Mouse (Mus musculus) hindbrain, postnatal 0 days (tissue): ENCODE data around the gene Pom121. TPM values are rescaled to one million over a fixed set of nuclear protein-coding genes. Genes with fewer than 3 reads are reported as not detected.

Source experiments
- ATAC-seq: fragments of 200-750 bp; cut with Nextera tagmentation; 2 replicates; pipeline ENCODE4 v1.8.0; 2017; ENCODE audit warnings: mild to moderate bottlenecking, moderate TSS enrichment, moderate library complexity
- DNase-seq: peaks from one replicate; pipeline ENCODE4 v3.0.0-alpha.2; 2015; ENCODE audit warnings: low spot score
- H3K27ac ChIP-seq: fragments of 300-500 bp; sonication (generic); 2 replicates; pipeline ENCODE4 v1.5.1; 2014; ENCODE audit warnings: mild to moderate bottlenecking
- H3K27me3 ChIP-seq: fragments of 300-500 bp; sonication (generic); 2 replicates; pipeline ENCODE4 v1.6.1; 2014; ENCODE audit warnings: low read length, mixed read lengths; ENCODE audit not compliant: insufficient read depth
- H3K36me3 ChIP-seq: fragments of 300-500 bp; sonication (generic); 2 replicates; pipeline ENCODE4 v1.6.1; 2014; ENCODE audit warnings: low read length, mixed read lengths; ENCODE audit not compliant: insufficient read depth
- H3K4me1 ChIP-seq: fragments of 300-500 bp; sonication (generic); 2 replicates; pipeline ENCODE4 v1.6.1; 2014; ENCODE audit warnings: antibody characterized with exemption, low read length, mixed read lengths; ENCODE audit not compliant: insufficient read depth
- H3K4me2 ChIP-seq: fragments of 300-500 bp; sonication (generic); 2 replicates; pipeline ENCODE4 v1.6.1; 2014; ENCODE audit warnings: low read depth, mild to moderate bottlenecking, low read length, moderate library complexity, mixed read lengths
- H3K4me3 ChIP-seq: fragments of 300-500 bp; sonication (generic); 2 replicates; pipeline ENCODE4 v1.5.1; 2014; ENCODE audit warnings: low read length
- H3K9ac ChIP-seq: fragments of 300-500 bp; sonication (generic); replicated peaks from 2 replicates; pipeline ENCODE4 v1.6.1; 2014; ENCODE audit warnings: mild to moderate bottlenecking, low read length, moderate library complexity, mixed read lengths
- H3K9me3 ChIP-seq: fragments of 300-500 bp; sonication (generic); 2 replicates; pipeline ENCODE4 v1.6.1; 2016; ENCODE audit warnings: low read length, mixed read lengths
- CTCF ChIP-seq: IDR thresholded peaks from 2 replicates; pipeline ENCODE4 v1.5.1; 2016; ENCODE audit warnings: antibody characterized with exemption, control low read depth, low read depth
- WGBS: fragments of 180-500 bp; shearing (Covaris S2); extraction: QIAGEN DNeasy Blood & Tissue Kit; methylation state at CpG from one replicate; pipeline ENCODE4 v1.1.7; 2014; 5-methylcytosine and 5-hydroxymethylcytosine counted together
- polyA plus RNA-seq: library from polyadenylated mRNA; unstranded; fragments of >200 nt; fragmentation: Nextera tagmentation; extraction: Ambion mirVana; gene quantifications from 2 replicates; pipeline ENCODE4 v1.2.1, GENCODE M21; 2015
- total RNA-seq: library from RNA; depleted of rRNA; stranded (reverse); fragments of >200 nt; gene quantifications from 2 replicates; pipeline ENCODE4 v1.2.3, GENCODE M21; 2014; rRNA removed

Gene Pom121
- total RNA-seq, result 11.2 and 14.3 TPM in 2 replicates
- polyA plus RNA-seq, result 7.5 TPM in 2 replicates

DNA sequence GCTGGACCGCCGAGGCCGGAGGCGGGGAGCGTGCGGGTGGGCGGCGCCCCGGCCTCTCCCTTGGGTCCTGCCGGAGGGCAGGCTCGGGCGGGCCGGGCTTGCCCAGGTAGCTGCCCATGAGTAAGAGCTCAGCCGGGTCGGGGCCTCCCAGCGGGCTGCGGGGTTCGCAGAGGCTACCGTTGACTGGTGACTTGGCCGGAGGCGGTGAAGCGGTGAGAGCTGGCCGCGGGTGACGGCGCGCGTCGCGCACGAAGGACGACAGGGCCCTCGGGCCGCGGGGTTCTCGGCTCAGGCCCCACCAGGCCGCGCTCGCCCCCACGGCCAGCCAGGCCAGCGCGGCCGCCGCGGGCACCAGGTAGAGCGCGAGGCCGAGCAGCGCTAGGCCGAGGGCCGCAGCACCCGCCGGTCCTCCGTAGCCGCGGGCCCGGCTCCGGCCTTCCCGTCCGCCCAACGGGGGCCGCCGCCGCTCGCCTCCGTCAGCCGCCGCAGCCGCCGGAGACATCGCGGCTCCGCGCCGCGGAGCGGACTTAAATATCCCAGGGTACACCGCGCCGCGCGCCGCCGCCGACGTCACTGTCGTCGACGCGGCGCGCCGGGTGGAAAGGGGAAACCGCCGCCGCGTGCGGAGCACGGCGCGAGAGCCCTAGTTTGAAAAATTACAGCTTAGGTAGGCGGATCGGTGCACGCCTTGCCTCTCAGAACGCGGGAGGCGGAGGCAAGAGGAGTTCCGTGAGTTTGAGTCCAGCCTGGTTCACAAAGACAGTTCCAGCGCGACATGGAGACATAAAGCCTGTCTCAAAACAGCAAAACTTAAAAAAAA is at the start of gene Pom121:
Pom121 (minus strand) TSS at position 543 of the 820 bp plus-strand sequence.
- DNase-seq (peak; percentile 96), ATAC-seq (peak; percentile 92)
- Histone ChIP-seq H3K27ac (peak within 1 kb of the TSS; percentile 83), H3K4me1 (0 out of 2 replicates have a peak, but pooled peaks cover 5% of the 10 kb centered on the region), H3K4me3 (peak within 1 kb of the TSS; percentile 87), H3K4me2 (peak within 1 kb of the TSS; percentile 61), H3K9me3 (no peaks in the 10 kb centered on the region), H3K9ac (peak within 1 kb of the TSS; percentile 92), H3K36me3 (peaks cover 27% of the 10 kb centered on the region), H3K27me3 (no peaks in the 10 kb centered on the region)
- no peak for TF ChIP-seq CTCF
- under 1% methylated on average over 97 of the region's 110 CpGs for whole genome bisulfite sequencing

DNA sequence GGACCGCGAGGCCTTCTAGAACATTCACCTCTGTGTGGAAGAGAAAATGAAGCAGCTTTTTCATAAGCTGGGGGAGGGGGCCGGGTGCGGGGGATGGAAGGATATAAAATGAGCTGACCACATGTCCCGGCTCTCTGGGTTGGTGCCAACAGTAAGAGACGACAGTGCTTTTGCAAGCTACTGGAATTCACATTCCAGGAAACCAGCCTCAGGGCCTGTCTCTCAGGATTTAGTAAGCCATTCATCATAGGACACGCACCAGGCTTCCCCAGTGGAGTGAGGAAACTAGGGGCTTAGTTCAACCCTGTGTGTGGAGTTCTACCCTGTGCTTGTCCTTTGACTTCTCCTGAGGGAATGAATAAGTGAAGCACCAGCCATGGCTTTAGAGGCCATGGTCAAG is 48.1 kb upstream of the Pom121 start:
- Histone ChIP-seq H3K36me3 (peaks cover 36% of the 10 kb centered on the region; the same call in 1 of the 2 replicates), H3K27ac (no peak overlapping the region), H3K4me1 (no peaks in the 10 kb centered on the region), H3K4me2 (no peak overlapping the region), H3K27me3 (no peaks in the 10 kb centered on the region), H3K9me3 (no peaks in the 10 kb centered on the region), H3K4me3 (no peak overlapping the region), H3K9ac (no peak overlapping the region)
- ATAC-seq (no peak), DNase-seq (peak; percentile 7)
- no peak for TF ChIP-seq CTCF
- 68% methylated on average over 7 of the region's 7 CpGs for whole genome bisulfite sequencing

DNA sequence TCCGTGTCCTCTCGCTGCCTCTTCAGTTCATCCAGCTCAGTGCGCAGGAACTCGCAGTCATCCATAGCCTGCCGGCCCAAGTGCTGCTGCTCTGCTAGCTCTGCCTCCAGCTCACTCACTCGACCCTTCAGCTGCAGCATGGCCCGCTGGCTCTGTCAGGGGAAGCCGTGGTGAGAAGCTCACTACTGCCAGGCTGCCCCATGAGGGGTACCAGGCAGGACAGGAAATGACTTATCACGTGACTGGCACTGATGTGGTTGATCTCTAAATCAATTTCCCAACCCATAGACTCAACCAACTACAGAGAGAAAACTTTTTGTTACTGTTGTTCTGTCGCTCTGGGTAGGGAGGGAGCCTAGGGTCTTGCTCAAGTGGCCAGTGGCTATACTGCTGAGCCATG is 40.7 kb upstream of the Pom121 start:
- H3K27ac ChIP-seq, result no peak overlapping the region
- WGBS, result 98% methylated on average over 10 of the region's 10 CpGs
- H3K27me3 ChIP-seq, result no peaks in the 10 kb centered on the region
- H3K4me1 ChIP-seq, result no peaks in the 10 kb centered on the region
- H3K4me3 ChIP-seq, result no peak overlapping the region
- no peak overlapping the region for H3K4me2 ChIP-seq
- H3K36me3 ChIP-seq, result peaks cover 54% of the 10 kb centered on the region
- TF ChIP-seq CTCF, result no peak
- no peak overlapping the region for H3K9ac ChIP-seq
- ATAC-seq, result no peak
- no peaks in the 10 kb centered on the region for H3K9me3 ChIP-seq
- no peak for DNase-seq

DNA sequence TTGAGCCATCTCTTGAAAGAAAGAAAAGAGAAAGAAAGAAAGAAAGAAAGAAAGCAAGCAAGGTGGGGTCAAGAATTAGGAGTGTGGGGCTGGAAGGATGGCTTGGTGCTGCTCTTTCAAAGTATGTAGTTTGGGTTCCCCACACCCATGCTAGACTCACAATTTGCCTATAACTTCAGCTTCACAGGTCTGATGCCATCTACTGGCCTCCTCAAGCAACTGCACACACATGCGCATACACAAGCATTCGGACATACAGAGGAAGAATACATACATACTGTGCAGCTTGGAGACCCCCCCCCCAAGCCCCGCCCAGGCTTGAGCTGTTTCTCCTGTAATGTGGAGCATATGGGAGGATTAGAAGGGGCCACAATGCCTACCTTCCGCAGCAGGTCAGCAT is 39.5 kb upstream of the Pom121 start:
- Histone ChIP-seq H3K4me3 (no peak overlapping the region), H3K36me3 (peaks cover 58% of the 10 kb centered on the region), H3K27me3 (no peaks in the 10 kb centered on the region), H3K27ac (no peak overlapping the region), H3K9ac (no peak overlapping the region), H3K4me1 (no peaks in the 10 kb centered on the region), H3K9me3 (no peaks in the 10 kb centered on the region), H3K4me2 (no peak overlapping the region)
- TF ChIP-seq CTCF, result 0 out of 2 replicates have a peak, but pooled peaks have one; percentile 15
- DNase-seq (no peak), ATAC-seq (no peak)
- WGBS, result 100% methylated on average over 4 of the region's 4 CpGs

DNA sequence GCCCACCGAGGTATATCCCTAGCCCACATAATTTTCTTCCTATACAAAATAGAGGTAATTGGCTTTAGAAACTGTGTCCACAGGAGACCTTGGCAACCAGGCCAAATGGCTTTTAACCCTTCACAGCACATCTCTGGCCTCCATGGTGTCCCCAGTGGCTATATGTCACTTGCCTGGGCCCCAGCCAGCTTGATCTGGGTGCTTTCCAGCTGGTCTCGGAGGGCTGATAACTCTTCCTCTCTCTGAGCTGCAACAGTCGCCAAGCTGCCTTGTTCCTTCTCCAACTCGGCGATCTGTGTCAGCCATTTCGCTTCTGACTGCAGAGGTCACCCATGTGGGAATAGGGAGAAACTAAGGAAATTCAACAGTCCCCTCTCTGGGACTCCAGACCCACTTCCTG is 36.8 kb upstream of the Pom121 start:
- H3K4me3 ChIP-seq, result no peak overlapping the region
- WGBS, result 57% methylated on average over 6 of the region's 6 CpGs

DNA sequence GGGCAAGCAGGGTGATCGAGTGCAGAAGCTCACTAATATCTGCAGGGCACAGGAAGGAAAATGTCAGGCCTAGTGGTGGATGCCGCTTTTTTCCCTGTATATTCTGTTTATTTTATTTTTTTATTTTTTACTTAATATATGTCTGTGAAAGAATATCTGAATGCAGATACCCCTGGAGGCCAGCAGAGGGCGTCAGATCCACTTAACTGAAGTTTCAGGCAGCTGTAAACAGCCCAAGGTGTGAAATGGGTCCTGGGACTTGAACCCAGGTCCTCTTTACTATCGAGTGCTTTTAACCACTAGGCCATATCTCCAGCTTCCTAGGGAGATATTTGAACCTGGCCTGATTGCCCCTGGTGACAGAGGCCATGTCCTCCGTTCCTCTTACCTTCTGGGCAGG is 34.4 kb upstream of the Pom121 start:
- peaks cover 74% of the 10 kb centered on the region for H3K36me3 ChIP-seq
- H3K4me1 ChIP-seq, result no peaks in the 10 kb centered on the region
- no peak overlapping the region for H3K9ac ChIP-seq
- H3K27ac ChIP-seq, result no peak overlapping the region
- H3K27me3 ChIP-seq, result no peaks in the 10 kb centered on the region
- no peak overlapping the region for H3K4me2 ChIP-seq
- H3K9me3 ChIP-seq, result no peaks in the 10 kb centered on the region
- no peak overlapping the region for H3K4me3 ChIP-seq
- no peak for ATAC-seq
- peak; percentile 66 for TF ChIP-seq CTCF
- DNase-seq, result peak; percentile 35
- 75% methylated on average over 5 of the region's 5 CpGs for WGBS

More for the DNA sequence above, 36.8 kb upstream of the Pom121 start:
- no peaks in the 10 kb centered on the region for H3K4me1 ChIP-seq
- H3K4me2 ChIP-seq, result no peak overlapping the region
- no peaks in the 10 kb centered on the region for H3K27me3 ChIP-seq
- peaks cover 64% of the 10 kb centered on the region for H3K36me3 ChIP-seq
- TF ChIP-seq CTCF, result no peak
- no peak overlapping the region for H3K27ac ChIP-seq
- DNase-seq (no peak), ATAC-seq (no peak)
- H3K9ac ChIP-seq, result no peak overlapping the region
- H3K9me3 ChIP-seq, result no peaks in the 10 kb centered on the region

DNA sequence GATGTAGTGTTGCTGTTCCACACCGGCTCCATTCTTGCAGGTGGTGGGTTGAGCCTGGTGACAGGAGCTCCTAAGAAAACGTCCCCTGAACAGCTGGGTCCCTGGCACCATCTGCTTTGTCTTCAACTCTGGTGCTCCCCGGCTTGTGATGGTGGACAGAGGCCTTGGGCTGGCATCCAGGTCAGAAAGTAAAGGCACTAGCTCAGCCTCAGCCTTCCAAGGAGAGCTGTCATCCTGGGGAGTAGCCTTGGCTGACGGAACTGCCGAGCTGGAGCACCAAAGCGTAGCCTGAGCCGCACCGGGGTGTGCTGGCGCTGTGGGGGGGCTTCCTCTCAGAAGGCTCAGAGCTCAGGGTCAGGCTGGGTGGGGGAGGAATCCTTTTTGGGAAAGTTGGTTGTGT is 15.9 kb upstream of the Pom121 start:
- no peak overlapping the region for H3K4me2 ChIP-seq
- WGBS, result 79% methylated on average over 9 of the region's 9 CpGs
- DNase-seq, result no peak
- no peaks in the 10 kb centered on the region for H3K4me1 ChIP-seq
- no peak for TF ChIP-seq CTCF
- no peaks in the 10 kb centered on the region for H3K27me3 ChIP-seq
- no peak overlapping the region for H3K9ac ChIP-seq
- H3K4me3 ChIP-seq, result no peak overlapping the region
- no peak overlapping the region for H3K27ac ChIP-seq
- no peaks in the 10 kb centered on the region for H3K9me3 ChIP-seq
- peaks cover 42% of the 10 kb centered on the region for H3K36me3 ChIP-seq
- ATAC-seq, result no peak
